Mouse (Mus musculus) heart, postnatal 0 days (tissue): ENCODE measurements at regions not wholly inside any gene's neighbourhood (a gene's known extent, or its start where the extent isn't known, plus 50 kb on each side); places are given as distances from the start of the nearest gene placed in this dataset.

ENCODE experiments used
- ATAC-seq: fragments of 200-750 bp; cut with Nextera tagmentation; 2 replicates; pipeline ENCODE4 v1.8.0; 2017; ENCODE audit warnings: low read depth, moderate number of reproducible peaks, moderate library complexity; ENCODE audit not compliant: insufficient read depth
- DNase-seq: peaks from one replicate; pipeline ENCODE4 v3.0.0-alpha.2; 2016; ENCODE audit warnings: low spot score
- H3K27ac ChIP-seq: fragments of 300-500 bp; sonication (generic); 2 replicates; pipeline ENCODE4 v1.5.1; 2014; ENCODE audit warnings: low read depth, mild to moderate bottlenecking
- H3K27me3 ChIP-seq: fragments of 300-500 bp; sonication (generic); 2 replicates; pipeline ENCODE4 v1.6.1; 2014; ENCODE audit warnings: low read length, mixed read lengths; ENCODE audit not compliant: control insufficient read depth, insufficient read depth
- H3K36me3 ChIP-seq: fragments of 300-500 bp; sonication (generic); replicated peaks from 2 replicates; pipeline ENCODE4 v1.6.1; 2014; ENCODE audit warnings: low read length, mixed read lengths; ENCODE audit not compliant: control insufficient read depth, insufficient read depth
- H3K4me1 ChIP-seq: fragments of 300-500 bp; sonication (generic); 2 replicates; pipeline ENCODE4 v1.6.1; 2014; ENCODE audit warnings: antibody characterized with exemption; ENCODE audit not compliant: control insufficient read depth, insufficient read depth
- H3K4me2 ChIP-seq: fragments of 300-500 bp; sonication (generic); 2 replicates; pipeline ENCODE4 v1.6.1; 2014; ENCODE audit warnings: low read depth, mild to moderate bottlenecking, low read length, moderate library complexity
- H3K4me3 ChIP-seq: fragments of 300-500 bp; sonication (generic); 2 replicates; pipeline ENCODE4 v1.5.1; 2014; ENCODE audit warnings: low read depth, low read length
- H3K9ac ChIP-seq: fragments of 300-500 bp; sonication (generic); replicated peaks from 2 replicates; pipeline ENCODE4 v1.6.1; 2014; ENCODE audit warnings: low read depth, low read length, mixed read lengths
- H3K9me3 ChIP-seq: fragments of 300-500 bp; sonication (generic); replicated peaks from 2 replicates; pipeline ENCODE4 v1.6.1; 2016; ENCODE audit warnings: low read length; ENCODE audit not compliant: control insufficient read depth
- CTCF ChIP-seq: IDR thresholded peaks from 2 replicates; pipeline ENCODE4 v1.5.1; 2016; ENCODE audit warnings: antibody characterized with exemption, control low read depth, low read depth
- EP300 ChIP-seq: IDR thresholded peaks from 2 replicates; pipeline ENCODE4 v1.6.1; 2016; ENCODE audit warnings: antibody characterized with exemption, low read depth
- WGBS: fragments of 180-500 bp; shearing (Covaris S2); extraction: QIAGEN DNeasy Blood & Tissue Kit; methylation state at CpG from one replicate; pipeline ENCODE4 v1.1.7; 2014; 5-methylcytosine and 5-hydroxymethylcytosine counted together

DNA sequence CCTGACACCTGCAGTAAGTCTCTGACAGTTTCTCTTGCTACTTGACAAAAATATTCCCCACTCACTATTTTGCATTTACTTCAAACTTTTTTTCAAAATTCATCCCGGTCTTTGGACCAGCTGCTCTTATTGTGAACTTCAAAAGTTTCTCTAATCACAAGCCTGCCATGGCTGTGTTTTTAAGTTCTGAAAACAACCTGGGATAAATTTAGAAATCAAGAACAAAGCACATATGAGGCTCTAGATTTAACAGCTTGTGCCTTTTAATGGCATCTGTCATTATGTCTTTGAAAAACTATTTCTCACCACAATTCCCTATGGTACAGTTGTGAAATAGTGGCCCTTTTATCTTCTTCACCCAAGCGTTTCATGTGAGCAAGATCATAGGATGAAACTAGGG is 232.4 kb upstream of the Kcnd2 start:
- ATAC-seq, result no peak
- H3K4me3 ChIP-seq, result no peak overlapping the region
- H3K9ac ChIP-seq, result no peak overlapping the region
- no peak for DNase-seq
- H3K27me3 ChIP-seq, result no peaks in the 10 kb centered on the region
- no peaks in the 10 kb centered on the region for H3K9me3 ChIP-seq
- H3K36me3 ChIP-seq, result no peaks in the 10 kb centered on the region
- WGBS, result 56% methylated on average over 2 of the region's 2 CpGs
- H3K4me1 ChIP-seq, result no peaks in the 10 kb centered on the region
- H3K4me2 ChIP-seq, result no peak overlapping the region
- no peak for TF ChIP-seq EP300
- no peak for TF ChIP-seq CTCF
- H3K27ac ChIP-seq, result no peak overlapping the region

DNA sequence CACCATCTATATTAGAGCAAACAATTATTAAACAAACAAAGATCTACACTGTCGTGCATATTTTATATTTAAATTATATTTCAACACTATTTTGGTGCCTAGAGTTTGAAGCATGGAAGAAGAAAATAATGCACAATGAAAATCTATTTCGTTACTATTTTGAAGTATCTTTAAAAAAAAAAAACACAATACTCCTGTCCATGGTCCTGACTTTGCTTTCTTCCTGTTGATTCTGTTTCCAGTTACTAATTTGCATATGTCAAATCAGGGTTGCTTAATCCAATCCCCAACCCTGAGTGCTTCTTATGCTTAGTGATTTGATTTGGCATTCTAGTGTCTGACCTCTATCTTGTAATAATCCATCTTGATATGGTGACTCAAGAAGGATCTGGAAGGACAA is 210.2 kb upstream of the Kcnd2 start:
- Histone ChIP-seq H3K27me3 (no peaks in the 10 kb centered on the region), H3K4me3 (no peak overlapping the region), H3K4me2 (no peak overlapping the region), H3K4me1 (no peaks in the 10 kb centered on the region), H3K9ac (no peak overlapping the region), H3K27ac (no peak overlapping the region), H3K9me3 (no peaks in the 10 kb centered on the region), H3K36me3 (no peaks in the 10 kb centered on the region)
- TF ChIP-seq EP300, result no peak
- no peak for DNase-seq
- no peak for ATAC-seq
- 52% methylated on average over 2 of the region's 2 CpGs for WGBS

DNA sequence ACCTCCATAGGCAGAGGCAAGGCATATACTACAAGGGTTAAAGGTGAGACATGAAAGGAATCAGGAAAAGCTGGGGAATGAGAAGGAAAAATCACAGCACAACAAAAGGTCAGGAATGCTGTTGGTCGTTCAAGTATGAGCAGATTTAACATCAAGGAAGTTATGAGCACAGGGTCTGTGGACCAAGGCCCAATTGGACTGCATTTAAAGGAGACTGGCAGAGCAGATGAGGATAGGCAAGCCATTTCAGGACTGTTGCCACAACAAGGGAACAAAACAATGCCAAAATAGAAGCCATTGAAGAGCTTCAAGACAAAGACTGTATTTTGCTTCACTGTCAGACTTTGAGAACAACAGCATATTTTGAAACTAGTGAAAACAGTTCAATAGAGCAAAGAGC is 167.4 kb upstream of the Kcnd2 start:
- no peak for TF ChIP-seq CTCF
- no peaks in the 10 kb centered on the region for H3K27me3 ChIP-seq
- H3K4me2 ChIP-seq, result no peak overlapping the region
- 21% methylated on average over 1 of the region's 1 CpGs for WGBS
- H3K27ac ChIP-seq, result no peak overlapping the region
- H3K9ac ChIP-seq, result no peak overlapping the region
- no peaks in the 10 kb centered on the region for H3K4me1 ChIP-seq
- no peaks in the 10 kb centered on the region for H3K9me3 ChIP-seq
- DNase-seq, result no peak
- no peaks in the 10 kb centered on the region for H3K36me3 ChIP-seq
- no peak for ATAC-seq
- H3K4me3 ChIP-seq, result no peak overlapping the region

DNA sequence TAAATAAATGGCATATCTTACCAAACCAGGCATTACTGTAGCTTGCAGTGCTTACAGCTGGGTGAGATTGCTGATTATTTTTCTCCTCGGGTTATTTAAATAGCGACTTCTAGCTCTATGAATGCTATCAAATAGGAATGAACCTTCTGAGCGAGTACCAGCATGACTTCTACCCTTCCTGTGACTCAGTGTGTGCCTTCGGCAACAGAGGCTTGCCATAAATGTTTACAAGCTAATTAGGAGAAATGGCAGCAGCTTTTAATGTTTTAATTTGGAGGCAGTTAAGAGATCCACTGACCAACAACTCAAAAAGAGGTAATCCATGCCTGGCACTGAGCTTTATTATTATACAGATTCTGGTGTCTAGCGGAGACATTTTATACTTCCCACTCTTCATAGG is 122.3 kb upstream of the Kcnd2 start:
- Histone ChIP-seq H3K4me2 (no peak overlapping the region), H3K36me3 (no peaks in the 10 kb centered on the region), H3K9me3 (no peaks in the 10 kb centered on the region), H3K4me1 (no peaks in the 10 kb centered on the region), H3K4me3 (no peak overlapping the region), H3K27me3 (no peaks in the 10 kb centered on the region), H3K27ac (no peak overlapping the region), H3K9ac (no peak overlapping the region)
- DNase-seq (no peak), ATAC-seq (no peak)
- WGBS, result 72% methylated on average over 5 of the region's 5 CpGs
- TF ChIP-seq EP300 (no peak), CTCF (no peak)

DNA sequence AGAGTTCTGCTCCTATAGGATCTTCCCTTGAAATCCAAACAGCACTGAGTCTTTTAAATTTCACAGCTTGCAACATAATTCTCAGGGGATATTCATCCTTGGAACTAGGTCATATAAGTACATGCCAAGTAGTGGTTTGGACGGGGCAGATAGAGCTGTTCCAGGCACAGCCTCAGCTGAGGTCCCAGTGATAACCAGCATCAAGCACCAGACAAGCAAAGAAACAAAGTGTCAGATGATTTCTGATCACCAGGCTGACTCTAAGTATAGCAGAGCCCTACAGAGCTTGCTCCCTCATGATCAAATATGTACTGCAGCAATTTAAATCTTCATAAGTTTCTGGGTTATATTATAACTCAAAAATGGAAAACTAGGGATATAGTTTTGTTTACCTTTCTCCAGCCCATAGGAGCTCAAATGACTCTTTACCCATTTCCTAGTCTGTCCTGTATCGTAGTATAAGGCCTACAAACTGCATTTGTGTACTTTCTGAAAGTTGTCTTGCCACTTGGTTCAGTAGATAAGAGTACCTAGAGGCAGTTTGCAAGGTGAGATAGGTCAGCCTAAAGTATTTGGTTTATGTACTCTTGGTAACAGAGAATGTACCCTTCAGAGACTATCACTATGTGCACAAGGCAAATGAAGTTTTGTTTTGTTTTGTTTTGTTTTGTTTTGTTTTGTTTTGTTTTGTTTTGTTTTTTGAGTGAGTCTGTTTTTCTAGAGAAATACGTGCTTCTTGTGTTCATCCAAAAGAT is 103.9 kb upstream of the Kcnd2 start:
- Histone ChIP-seq H3K27ac (peak overlapping the region; percentile 75; the same call in 1 of the 2 replicates), H3K36me3 (no peaks in the 10 kb centered on the region), H3K4me1 (no peaks in the 10 kb centered on the region), H3K9me3 (no peaks in the 10 kb centered on the region), H3K4me3 (no peak overlapping the region), H3K27me3 (no peaks in the 10 kb centered on the region), H3K9ac (no peak overlapping the region), H3K4me2 (no peak overlapping the region)
- 33% methylated on average over 3 of the region's 3 CpGs for WGBS
- TF ChIP-seq CTCF, result no peak
- peak; percentile 44; the same call in 1 of the 2 replicates for TF ChIP-seq EP300
- ATAC-seq (peak; percentile 96), DNase-seq (peak; percentile 43)

DNA sequence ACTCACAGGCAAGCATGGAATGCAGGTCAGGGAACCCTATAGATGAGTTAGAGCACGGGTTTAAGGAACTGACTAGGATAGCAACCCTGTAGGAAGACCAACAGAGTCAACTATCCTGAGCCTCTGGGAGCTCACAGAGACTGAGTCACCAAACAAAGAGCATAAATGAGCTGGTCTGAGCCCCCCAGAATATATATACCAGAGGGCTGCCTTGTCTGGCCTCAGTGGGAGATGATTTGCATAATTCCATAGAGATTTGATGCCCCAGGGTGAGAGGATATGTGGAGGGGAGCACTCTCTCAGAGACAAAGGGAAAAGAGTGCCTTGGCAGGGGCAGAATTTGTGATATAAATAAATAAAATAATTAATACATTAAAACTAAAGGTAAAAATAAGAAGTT is 93.2 kb upstream of the Kcnd2 start:
- no peak overlapping the region for H3K27ac ChIP-seq
- DNase-seq (no peak), ATAC-seq (no peak)
- no peaks in the 10 kb centered on the region for H3K9me3 ChIP-seq
- H3K9ac ChIP-seq, result no peak overlapping the region
- no peak overlapping the region for H3K4me3 ChIP-seq
- H3K4me1 ChIP-seq, result no peaks in the 10 kb centered on the region
- H3K4me2 ChIP-seq, result no peak overlapping the region
- H3K27me3 ChIP-seq, result no peaks in the 10 kb centered on the region
- no peaks in the 10 kb centered on the region for H3K36me3 ChIP-seq
- no peak for TF ChIP-seq CTCF
- TF ChIP-seq EP300, result no peak
- 41% methylated on average over 1 of the region's 1 CpGs for WGBS
